Comparison of ENCODE assay signal across 24 mouse cellular contexts in the genomic region with DNA sequence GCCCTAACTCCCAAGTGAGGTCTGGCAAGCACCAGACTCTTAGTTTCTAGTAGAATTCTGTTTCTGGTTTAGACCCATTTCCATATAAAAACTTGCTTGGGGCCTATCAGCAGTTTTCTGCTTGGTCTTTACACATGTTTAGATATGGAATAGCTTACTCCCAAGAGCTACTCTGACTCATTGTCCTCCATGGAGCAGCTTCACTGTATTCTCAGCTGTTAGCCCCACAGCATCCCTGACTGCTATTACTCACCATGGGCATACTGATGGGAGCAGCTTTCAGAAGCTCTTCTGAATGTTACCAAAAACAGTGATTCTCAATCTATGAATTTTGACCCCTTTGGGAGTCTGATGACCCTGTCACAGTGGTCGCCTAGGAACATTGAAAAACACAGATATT.
"Had no signal": no experiment of that assay in that cellular context is flagged by ENCODE, and none has a peak within 500 bp of the region (broad histone marks: within the 10 kb centered on the region; RNA-seq: fewer than 3 reads in every experiment).

No protein-coding gene starts in this region.

- H3K4me2 ChIP-seq: heart, embryonic 11.5 days; hindbrain, embryonic 13.5 days; hindbrain, embryonic 15.5 days; intestine, embryonic 15.5 days; limb, embryonic 13.5 days; limb, embryonic 15.5 days; liver, embryonic 12.5 days had no signal

- H3K9me3 ChIP-seq: hindbrain, embryonic 10.5 days; hindbrain, embryonic 13.5 days; hindbrain, embryonic 15.5 days; intestine, embryonic 15.5 days; limb, embryonic 15.5 days; liver, embryonic 12.5 days had no signal

- H3K4me1 ChIP-seq: hindbrain, embryonic 10.5 days; hindbrain, embryonic 13.5 days; hindbrain, embryonic 15.5 days; intestine, embryonic 15.5 days; limb, embryonic 13.5 days; limb, embryonic 15.5 days; liver, embryonic 12.5 days had no signal

- H3K9ac ChIP-seq: hindbrain, embryonic 13.5 days; hindbrain, embryonic 15.5 days; intestine, embryonic 15.5 days; limb, embryonic 13.5 days; limb, embryonic 15.5 days; liver, embryonic 12.5 days; liver, embryonic 14.5 days had no signal

- H3K27ac ChIP-seq: heart, adult 2 months; hindbrain, embryonic 10.5 days; hindbrain, embryonic 13.5 days; hindbrain, embryonic 15.5 days; intestine, embryonic 15.5 days; limb, embryonic 13.5 days; limb, embryonic 15.5 days; liver, embryonic 12.5 days; liver, embryonic 14.5 days had no signal

- H3K4me3 ChIP-seq: heart, adult 2 months; hindbrain, embryonic 10.5 days; hindbrain, embryonic 13.5 days; hindbrain, embryonic 15.5 days; intestine, embryonic 15.5 days; limb, embryonic 13.5 days; limb, embryonic 15.5 days; liver, embryonic 12.5 days had no signal

- DNase-seq: gastrocnemius, postnatal 14 days; gastrocnemius, postnatal 36 days; heart, adult 11 months; heart, adult 2 months; heart, postnatal 10 days; heart, postnatal 4 days; kidney, adult 18-20 months; kidney, adult 8-10 months; kidney, postnatal 10 days; kidney, postnatal 25 days; layer of hippocampus, adult 9-11 months; layer of hippocampus, postnatal 36 days; left cerebral cortex, postnatal 4 days had no signal

- H3K27me3 ChIP-seq: hindbrain, embryonic 13.5 days; hindbrain, embryonic 15.5 days; intestine, embryonic 15.5 days; limb, embryonic 13.5 days; limb, embryonic 15.5 days; liver, embryonic 12.5 days had no signal

- H3K36me3 ChIP-seq: hindbrain, embryonic 10.5 days; hindbrain, embryonic 13.5 days; hindbrain, embryonic 15.5 days; intestine, embryonic 15.5 days; limb, embryonic 13.5 days; limb, embryonic 15.5 days; liver, embryonic 12.5 days had no signal

- ATAC-seq: inflammation-experienced regulatory T-cells, adult 6 months; intestine, embryonic 15.5 days; intestine, postnatal 0 days; liver, embryonic 12.5 days had no signal
